Mouse (Mus musculus) forebrain, embryonic 14.5 days (tissue): ENCODE data around the gene Abca16. TPM values are rescaled to one million over a fixed set of nuclear protein-coding genes. Genes with fewer than 3 reads are reported as not detected.

ENCODE experiments used
- ATAC-seq: fragments of 200-750 bp; cut with Nextera tagmentation; 2 replicates; pipeline ENCODE4 v1.8.0; 2017; ENCODE audit warnings: mild to moderate bottlenecking, moderate library complexity
- DNase-seq: peaks from one replicate; pipeline ENCODE4 v3.0.0-alpha.2; 2015; ENCODE audit warnings: low spot score
- H3K27ac ChIP-seq: fragments of 300-500 bp; sonication (generic); 2 replicates; pipeline ENCODE4 v1.5.1; 2014; ENCODE audit warnings: low read depth, mild to moderate bottlenecking, control low read depth, low read length, moderate library complexity
- H3K27me3 ChIP-seq: fragments of 300-500 bp; sonication (generic); replicated peaks from 2 replicates; pipeline ENCODE4 v1.6.1; 2014; ENCODE audit warnings: low read length, control low read depth, mixed read lengths; ENCODE audit not compliant: control insufficient read depth, insufficient read depth
- H3K36me3 ChIP-seq: fragments of 300-500 bp; sonication (generic); 2 replicates; pipeline ENCODE4 v1.6.1; 2014; ENCODE audit warnings: low read length, control low read depth; ENCODE audit not compliant: control insufficient read depth, insufficient read depth
- H3K4me1 ChIP-seq: fragments of 300-500 bp; sonication (generic); 2 replicates; pipeline ENCODE4 v1.6.1; 2014; ENCODE audit warnings: antibody characterized with exemption, low read length, control low read depth; ENCODE audit not compliant: control insufficient read depth, insufficient read depth
- H3K4me2 ChIP-seq: fragments of 300-500 bp; sonication (generic); 2 replicates; pipeline ENCODE4 v1.6.1; 2014; ENCODE audit warnings: mild to moderate bottlenecking, control low read depth, low read length
- H3K4me3 ChIP-seq: fragments of 300-500 bp; sonication (generic); 2 replicates; pipeline ENCODE4 v1.5.1; 2014; ENCODE audit warnings: low read depth, low read length, control low read depth
- H3K9ac ChIP-seq: fragments of 300-500 bp; sonication (generic); 2 replicates; pipeline ENCODE4 v1.6.1; 2014; ENCODE audit warnings: mild to moderate bottlenecking, low read length, control low read depth, moderate library complexity
- H3K9me3 ChIP-seq: fragments of 300-500 bp; sonication (generic); replicated peaks from 2 replicates; pipeline ENCODE4 v1.6.1; 2016; ENCODE audit warnings: low read length, control low read depth, mixed read lengths; ENCODE audit not compliant: control insufficient read depth
- WGBS: fragments of 180-500 bp; shearing (Covaris S2); extraction: QIAGEN DNeasy Blood & Tissue Kit; methylation state at CpG from one replicate; pipeline ENCODE4 v1.1.7; 2014; 5-methylcytosine and 5-hydroxymethylcytosine counted together
- polyA plus RNA-seq: library from polyadenylated mRNA; unstranded; fragments of >200 nt; fragmentation: Nextera tagmentation; extraction: Ambion mirVana; gene quantifications from 2 replicates; pipeline ENCODE4 v1.2.1, GENCODE M21; 2014

Abca16 gene
- polyA plus RNA-seq: not detected in 2 replicates

DNA sequence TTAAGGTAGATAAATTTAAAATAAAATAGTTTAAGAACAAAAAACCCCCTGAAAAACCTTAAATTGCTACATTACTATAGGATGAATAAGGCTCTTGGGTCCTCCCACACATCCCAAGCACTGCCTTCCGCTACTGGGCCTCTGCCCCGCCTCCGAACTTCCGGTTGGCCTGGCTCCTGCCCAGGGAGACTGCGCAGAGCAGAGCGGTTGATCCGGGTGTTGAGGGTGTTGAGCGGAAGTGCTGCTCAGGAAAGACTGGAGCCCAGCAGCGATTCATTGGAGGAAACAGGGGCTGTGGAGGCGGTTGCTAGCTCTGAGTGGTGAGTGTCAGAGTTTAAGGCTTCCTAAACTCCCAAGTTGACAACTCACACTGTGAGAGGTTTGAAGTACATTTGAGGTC lies at the start of gene Abca16:
Gene Abca16 (plus strand): TSS at position 201 of the 400 bp plus-strand sequence.
- Histone ChIP-seq H3K27ac (no peak within 1 kb of the TSS), H3K4me2 (no peak within 1 kb of the TSS), H3K4me3 (no peak within 1 kb of the TSS), H3K9me3 (no peaks in the 10 kb centered on the region), H3K36me3 (no peaks in the 10 kb centered on the region), H3K4me1 (no peaks in the 10 kb centered on the region), H3K9ac (no peak within 1 kb of the TSS), H3K27me3 (no peaks in the 10 kb centered on the region)
- no peak for DNase-seq
- no peak for ATAC-seq
- WGBS: 86% methylated on average over 10 of the region's 10 CpGs

- Histone ChIP-seq H3K27ac (no peak overlapping the region), H3K4me2 (no peak overlapping the region), H3K9me3 (no peaks in the 10 kb centered on the region), H3K4me1 (no peaks in the 10 kb centered on the region), H3K36me3 (no peaks in the 10 kb centered on the region), H3K9ac (no peak overlapping the region), H3K27me3 (no peaks in the 10 kb centered on the region), H3K4me3 (no peak overlapping the region)
- DNase-seq (peak; percentile 18), ATAC-seq (no peak)
- WGBS: 32% methylated on average over 13 of the region's 13 CpGs
Observed at GRCm38 (mm10) chr7:120361159-120361558, 48.3 kb upstream of the Abca16 start.

DNA sequence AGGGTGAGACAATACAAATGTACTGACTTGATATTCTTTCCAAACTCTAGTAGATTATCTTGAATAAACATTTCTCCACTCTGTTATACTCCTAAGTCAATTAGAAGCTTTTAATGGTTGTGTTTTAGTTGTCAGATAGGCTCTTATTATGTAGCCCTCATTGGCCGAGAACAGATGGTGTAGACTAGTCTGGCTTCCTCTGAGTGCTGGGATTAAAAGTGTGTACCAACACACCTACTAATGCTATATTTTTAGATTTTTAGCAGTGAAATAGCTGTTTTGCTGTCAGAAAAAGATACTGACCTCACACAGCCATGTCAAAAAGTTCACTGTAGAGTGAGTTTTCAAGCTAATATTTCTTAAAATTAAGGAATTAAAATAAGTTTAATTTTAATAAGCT lies 2.9 kb downstream of the Abca16 start:
- H3K4me1 ChIP-seq: no peaks in the 10 kb centered on the region
- H3K4me2 ChIP-seq: no peak overlapping the region
- no peak overlapping the region for H3K27ac ChIP-seq
- DNase-seq (no peak), ATAC-seq (no peak)
- H3K27me3 ChIP-seq: no peaks in the 10 kb centered on the region
- H3K9me3 ChIP-seq: no peaks in the 10 kb centered on the region
- no peak overlapping the region for H3K9ac ChIP-seq
- 80% methylated on average over 1 of the region's 1 CpGs for WGBS
- no peaks in the 10 kb centered on the region for H3K36me3 ChIP-seq
- H3K4me3 ChIP-seq: no peak overlapping the region

DNA sequence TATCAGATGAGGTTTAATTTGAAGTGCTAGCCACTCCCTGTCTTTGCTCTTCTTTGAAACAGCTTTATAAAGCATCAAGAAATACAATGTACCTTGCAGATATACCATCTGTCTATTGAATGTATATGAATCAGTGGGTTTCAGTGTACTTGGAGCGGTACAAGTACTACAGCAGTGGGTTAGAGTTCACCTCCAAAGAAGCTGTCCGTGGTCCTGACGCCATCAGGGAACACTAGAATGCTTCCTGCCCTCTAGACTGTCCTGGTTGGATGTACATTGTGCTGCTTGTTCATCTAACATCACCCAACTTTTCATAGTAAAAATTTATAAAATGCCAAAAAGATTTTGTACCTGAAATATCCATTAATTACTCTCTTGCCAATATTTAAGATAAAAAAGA lies 17.2 kb downstream of the Abca16 start:
- Histone ChIP-seq H3K4me2 (no peak overlapping the region), H3K4me3 (no peak overlapping the region), H3K9me3 (no peaks in the 10 kb centered on the region), H3K27me3 (no peaks in the 10 kb centered on the region), H3K9ac (no peak overlapping the region), H3K36me3 (no peaks in the 10 kb centered on the region), H3K4me1 (no peaks in the 10 kb centered on the region), H3K27ac (no peak overlapping the region)
- WGBS: 34% methylated on average over 3 of the region's 3 CpGs
- DNase-seq (no peak), ATAC-seq (no peak)

DNA sequence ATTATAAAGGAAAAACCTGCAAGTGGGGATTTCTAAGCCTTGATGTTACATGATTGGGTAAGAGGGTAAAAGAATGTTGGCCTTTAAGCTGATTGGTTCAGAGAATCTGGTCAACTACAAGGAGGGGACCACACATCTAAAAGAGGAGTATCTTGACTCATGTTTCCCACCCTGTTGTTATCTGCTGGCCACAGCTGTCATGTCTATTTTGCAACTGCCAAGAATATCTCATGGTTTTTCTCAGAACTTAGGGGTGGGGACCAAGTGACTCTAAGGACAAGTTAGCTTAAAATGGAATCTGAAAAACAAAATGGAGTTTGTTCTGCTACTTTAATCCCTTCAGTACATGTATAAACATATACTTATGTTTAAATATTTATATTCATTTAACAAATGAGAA lies 22.0 kb downstream of the Abca16 start:
- Histone ChIP-seq H3K4me2 (no peak overlapping the region), H3K27ac (no peak overlapping the region), H3K4me1 (no peaks in the 10 kb centered on the region), H3K36me3 (no peaks in the 10 kb centered on the region), H3K27me3 (no peaks in the 10 kb centered on the region), H3K4me3 (no peak overlapping the region), H3K9me3 (no peaks in the 10 kb centered on the region), H3K9ac (no peak overlapping the region)
- DNase-seq (no peak), ATAC-seq (no peak)

DNA sequence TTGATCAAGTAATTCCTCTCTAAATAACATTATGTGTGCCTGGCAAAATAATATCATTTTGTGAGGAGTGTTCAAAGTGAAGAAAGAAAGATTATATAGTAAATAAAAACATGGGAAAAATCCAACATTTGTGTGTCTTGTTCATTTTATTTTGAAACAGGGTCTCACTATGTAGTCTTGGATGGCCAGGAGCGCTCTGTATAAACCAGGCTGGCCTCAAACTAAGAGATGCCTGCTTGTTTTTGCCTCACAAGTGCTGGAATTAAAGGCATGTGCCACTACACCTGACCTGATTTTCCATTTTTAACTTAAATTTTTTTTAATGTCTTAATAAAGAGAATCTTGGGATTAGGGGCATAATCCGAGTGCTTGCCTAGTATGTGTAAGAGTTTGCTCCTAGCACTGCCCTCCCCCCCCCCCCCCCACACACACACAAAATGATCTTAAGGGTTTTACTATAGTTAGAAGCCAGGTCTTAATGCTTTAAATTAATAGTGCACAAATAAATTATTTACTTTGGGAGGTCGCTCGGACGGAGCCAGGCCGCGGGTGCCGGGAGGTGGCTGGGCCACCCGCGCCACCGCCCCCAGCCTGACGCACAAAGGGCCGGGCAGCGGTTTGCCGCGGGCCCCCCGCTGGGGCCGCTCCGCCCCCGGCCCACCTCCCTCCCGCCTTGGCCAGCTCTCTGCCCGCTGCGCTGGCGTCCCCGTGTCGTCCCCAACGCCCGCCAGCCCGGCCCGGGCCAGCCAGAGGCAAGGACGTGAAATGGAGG lies 94.6 kb downstream of the Abca16 start:
- DNase-seq (peak; percentile 19), ATAC-seq (peak; percentile 72)
- no peaks in the 10 kb centered on the region for H3K36me3 ChIP-seq
- peak overlapping the region; percentile 79 for H3K4me2 ChIP-seq
- 14% methylated on average over 28 of the region's 31 CpGs for WGBS
- no peaks in the 10 kb centered on the region for H3K9me3 ChIP-seq
- H3K4me1 ChIP-seq: no peaks in the 10 kb centered on the region
- peak overlapping the region; percentile 34 for H3K4me3 ChIP-seq
- H3K27me3 ChIP-seq: no peaks in the 10 kb centered on the region
- peak overlapping the region; percentile 68 for H3K9ac ChIP-seq
- H3K27ac ChIP-seq: no peak overlapping the region

DNA sequence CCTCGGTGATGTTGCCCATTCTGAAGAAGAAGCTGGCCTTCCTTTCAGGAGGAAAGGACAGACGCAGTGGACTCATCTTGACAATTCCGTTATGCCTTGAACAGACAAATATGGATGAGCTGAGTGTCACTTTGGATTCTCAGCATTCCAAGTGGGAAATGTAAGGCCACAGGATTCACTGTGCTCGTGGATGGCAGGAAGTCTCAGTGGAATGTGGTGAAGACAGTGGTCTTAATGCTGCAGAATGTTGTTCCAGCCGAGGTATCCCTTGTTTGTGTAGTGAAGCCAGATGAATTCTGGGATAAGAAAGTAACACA lies 95.2 kb downstream of the Abca16 start:
- no peak for DNase-seq
- 23% methylated on average over 5 of the region's 5 CpGs for WGBS

GRCm38 (mm10) chr7:120534805-120535204 lies 125.4 kb downstream of the Abca16 start:
- 85% methylated on average over 2 of the region's 2 CpGs for WGBS
- Histone ChIP-seq H3K4me2 (no peak overlapping the region), H3K27ac (no peak overlapping the region), H3K9ac (no peak overlapping the region), H3K36me3 (no peaks in the 10 kb centered on the region), H3K27me3 (no peaks in the 10 kb centered on the region), H3K9me3 (no peaks in the 10 kb centered on the region), H3K4me1 (no peaks in the 10 kb centered on the region), H3K4me3 (no peak overlapping the region)
- ATAC-seq: no peak
- DNase-seq: no peak

More for the DNA sequence above, 95.2 kb downstream of the Abca16 start:
- Histone ChIP-seq H3K27me3 (no peaks in the 10 kb centered on the region), H3K4me2 (peak overlapping the region; percentile 79), H3K4me3 (peak overlapping the region; percentile 34), H3K9ac (peak overlapping the region; percentile 68), H3K27ac (no peak overlapping the region), H3K4me1 (no peaks in the 10 kb centered on the region), H3K9me3 (no peaks in the 10 kb centered on the region), H3K36me3 (no peaks in the 10 kb centered on the region)
- no peak for ATAC-seq

GRCm38 (mm10) chr7:120552479-120553180 lies 143.2 kb downstream of the Abca16 start:
- no peak overlapping the region for H3K27ac ChIP-seq
- H3K4me2 ChIP-seq: peak overlapping the region; percentile 41
- no peaks in the 10 kb centered on the region for H3K4me1 ChIP-seq
- WGBS: 42% methylated on average over 12 of the region's 12 CpGs
- H3K27me3 ChIP-seq: no peaks in the 10 kb centered on the region
- 0 out of 2 replicates have a peak overlapping the region, but pooled peaks have one; percentile 21 for H3K9ac ChIP-seq
- peak overlapping the region; percentile 19; the same call in 1 of the 2 replicates for H3K4me3 ChIP-seq
- no peaks in the 10 kb centered on the region for H3K9me3 ChIP-seq
- H3K36me3 ChIP-seq: no peaks in the 10 kb centered on the region
- peak; percentile 82 for ATAC-seq
- peak; percentile 62 for DNase-seq
